Mouse (Mus musculus): ENCODE measurements at regions not wholly inside any gene's neighbourhood (a gene's known extent, or its start where the extent isn't known, plus 50 kb on each side); places are given as distances from the start of the nearest gene placed in this dataset.

GRCm38 (mm10) chr9:61509591-61510191 lies 137.5 kb downstream of the Tle3 start:
- no peak overlapping the region for H3K4me3 ChIP-seq (ENCODE audit: low read depth, low read length)
- H3K27ac ChIP-seq (ENCODE audit: insufficient read depth, low read length), result no peak overlapping the region
- H3K9ac ChIP-seq (ENCODE audit: low read depth, poor library complexity, severe bottlenecking), result no peak overlapping the region
- no peaks in the 10 kb centered on the region for H3K36me3 ChIP-seq (ENCODE audit: control insufficient read depth, insufficient read depth, low read length, poor library complexity, severe bottlenecking)
- H3K4me1 ChIP-seq (ENCODE audit: control insufficient read depth, insufficient read depth, low read length), result peaks cover 2% of the 10 kb centered on the region
- H3K9me3 ChIP-seq (replicated peaks; ENCODE audit: control insufficient read depth, insufficient read depth, low read length, poor library complexity, severe bottlenecking), result no peaks in the 10 kb centered on the region
- TF ChIP-seq CTCF (IDR thresholded peaks at IDR 0.05; ENCODE audit: low read depth, low read length) (no peak), POLR2A (IDR thresholded peaks at IDR 0.05; ENCODE audit: insufficient read depth, low read length) (no peak), EP300 (IDR thresholded peaks at IDR 0.05; ENCODE audit: insufficient read depth, low read depth, low read length) (no peak)
- H3K27me3 ChIP-seq (ENCODE audit: control insufficient read depth, insufficient read depth, low read length, poor library complexity, severe bottlenecking), result no peaks in the 10 kb centered on the region

- Histone ChIP-seq H3K9me3 (replicated peaks; ENCODE audit: control insufficient read depth, insufficient read depth, low read length, poor library complexity, severe bottlenecking) (no peaks in the 10 kb centered on the region), H3K4me3 (ENCODE audit: low read depth, low read length) (no peak overlapping the region), H3K27me3 (ENCODE audit: control insufficient read depth, insufficient read depth, low read length, poor library complexity, severe bottlenecking) (no peaks in the 10 kb centered on the region), H3K27ac (ENCODE audit: insufficient read depth, low read length) (no peak overlapping the region), H3K9ac (ENCODE audit: low read depth, poor library complexity, severe bottlenecking) (no peak overlapping the region), H3K36me3 (ENCODE audit: control insufficient read depth, insufficient read depth, low read length, poor library complexity, severe bottlenecking) (no peaks in the 10 kb centered on the region), H3K4me1 (ENCODE audit: control insufficient read depth, insufficient read depth, low read length) (peaks cover 2% of the 10 kb centered on the region)
- TF ChIP-seq EP300 (IDR thresholded peaks at IDR 0.05; ENCODE audit: insufficient read depth, low read depth, low read length), result no peak
- TF ChIP-seq CTCF (IDR thresholded peaks at IDR 0.05; ENCODE audit: low read depth, low read length), result no peak
- no peak for TF ChIP-seq POLR2A (IDR thresholded peaks at IDR 0.05; ENCODE audit: insufficient read depth, low read length)
Measured at GRCm38 (mm10) chr9:61509091-61509490, 136.9 kb downstream of the Tle3 start.

- Histone ChIP-seq H3K4me1 (ENCODE audit: control insufficient read depth, insufficient read depth, low read length) (no peaks in the 10 kb centered on the region), H3K36me3 (ENCODE audit: control insufficient read depth, insufficient read depth, low read length, poor library complexity, severe bottlenecking) (no peaks in the 10 kb centered on the region), H3K27ac (ENCODE audit: insufficient read depth, low read length) (no peak overlapping the region), H3K4me3 (ENCODE audit: low read depth, low read length) (no peak overlapping the region), H3K9me3 (replicated peaks; ENCODE audit: control insufficient read depth, insufficient read depth, low read length, poor library complexity, severe bottlenecking) (no peaks in the 10 kb centered on the region), H3K27me3 (ENCODE audit: control insufficient read depth, insufficient read depth, low read length, poor library complexity, severe bottlenecking) (no peaks in the 10 kb centered on the region), H3K9ac (ENCODE audit: low read depth, poor library complexity, severe bottlenecking) (no peak overlapping the region)
- no peak for TF ChIP-seq POLR2A (IDR thresholded peaks at IDR 0.05; ENCODE audit: insufficient read depth, low read length)
- TF ChIP-seq CTCF (IDR thresholded peaks at IDR 0.05; ENCODE audit: low read depth, low read length), result no peak
- TF ChIP-seq EP300 (IDR thresholded peaks at IDR 0.05; ENCODE audit: insufficient read depth, low read depth, low read length), result no peak
Measured at GRCm38 (mm10) chr9:61500851-61501250, 128.7 kb downstream of the Tle3 start.

GRCm38 (mm10) chr9:61492896-61493295 lies 120.7 kb downstream of the Tle3 start:
- TF ChIP-seq EP300 (IDR thresholded peaks at IDR 0.05; ENCODE audit: insufficient read depth, low read depth, low read length), result no peak
- TF ChIP-seq POLR2A (IDR thresholded peaks at IDR 0.05; ENCODE audit: insufficient read depth, low read length), result no peak
- TF ChIP-seq CTCF (IDR thresholded peaks at IDR 0.05; ENCODE audit: low read depth, low read length), result no peak
- H3K36me3 ChIP-seq (ENCODE audit: control insufficient read depth, insufficient read depth, low read length, poor library complexity, severe bottlenecking), result no peaks in the 10 kb centered on the region
- no peaks in the 10 kb centered on the region for H3K9me3 ChIP-seq (replicated peaks; ENCODE audit: control insufficient read depth, insufficient read depth, low read length, poor library complexity, severe bottlenecking)
- no peak overlapping the region for H3K4me3 ChIP-seq (ENCODE audit: low read depth, low read length)
- H3K27ac ChIP-seq (ENCODE audit: insufficient read depth, low read length), result no peak overlapping the region
- H3K4me1 ChIP-seq (ENCODE audit: control insufficient read depth, insufficient read depth, low read length), result no peaks in the 10 kb centered on the region
- no peaks in the 10 kb centered on the region for H3K27me3 ChIP-seq (ENCODE audit: control insufficient read depth, insufficient read depth, low read length, poor library complexity, severe bottlenecking)
- H3K9ac ChIP-seq (ENCODE audit: low read depth, poor library complexity, severe bottlenecking), result no peak overlapping the region

- Histone ChIP-seq H3K9ac (ENCODE audit: low read depth, poor library complexity, severe bottlenecking) (no peak overlapping the region), H3K9me3 (replicated peaks; ENCODE audit: control insufficient read depth, insufficient read depth, low read length, poor library complexity, severe bottlenecking) (no peaks in the 10 kb centered on the region), H3K27ac (ENCODE audit: insufficient read depth, low read length) (no peak overlapping the region), H3K27me3 (ENCODE audit: control insufficient read depth, insufficient read depth, low read length, poor library complexity, severe bottlenecking) (no peaks in the 10 kb centered on the region), H3K36me3 (ENCODE audit: control insufficient read depth, insufficient read depth, low read length, poor library complexity, severe bottlenecking) (no peaks in the 10 kb centered on the region), H3K4me1 (ENCODE audit: control insufficient read depth, insufficient read depth, low read length) (no peaks in the 10 kb centered on the region), H3K4me3 (ENCODE audit: low read depth, low read length) (no peak overlapping the region)
- TF ChIP-seq EP300 (IDR thresholded peaks at IDR 0.05; ENCODE audit: insufficient read depth, low read depth, low read length), result no peak
- TF ChIP-seq CTCF (IDR thresholded peaks at IDR 0.05; ENCODE audit: low read depth, low read length), result no peak
- no peak for TF ChIP-seq POLR2A (IDR thresholded peaks at IDR 0.05; ENCODE audit: insufficient read depth, low read length)
Measured at GRCm38 (mm10) chr9:61491131-61491712, 119.1 kb downstream of the Tle3 start.

GRCm38 (mm10) chr9:61489983-61490382 lies 117.8 kb downstream of the Tle3 start:
- no peak overlapping the region for H3K4me3 ChIP-seq (ENCODE audit: low read depth, low read length)

More at GRCm38 (mm10) chr9:61489983-61490382, 117.8 kb downstream of the Tle3 start:
- no peak for TF ChIP-seq CTCF (IDR thresholded peaks at IDR 0.05; ENCODE audit: low read depth, low read length)
- TF ChIP-seq EP300 (IDR thresholded peaks at IDR 0.05; ENCODE audit: insufficient read depth, low read depth, low read length), result no peak
- TF ChIP-seq POLR2A (IDR thresholded peaks at IDR 0.05; ENCODE audit: insufficient read depth, low read length), result no peak
- H3K27me3 ChIP-seq (ENCODE audit: control insufficient read depth, insufficient read depth, low read length, poor library complexity, severe bottlenecking), result no peaks in the 10 kb centered on the region
- no peak overlapping the region for H3K9ac ChIP-seq (ENCODE audit: low read depth, poor library complexity, severe bottlenecking)
- no peaks in the 10 kb centered on the region for H3K36me3 ChIP-seq (ENCODE audit: control insufficient read depth, insufficient read depth, low read length, poor library complexity, severe bottlenecking)
- H3K9me3 ChIP-seq (replicated peaks; ENCODE audit: control insufficient read depth, insufficient read depth, low read length, poor library complexity, severe bottlenecking), result no peaks in the 10 kb centered on the region
- no peaks in the 10 kb centered on the region for H3K4me1 ChIP-seq (ENCODE audit: control insufficient read depth, insufficient read depth, low read length)
- H3K27ac ChIP-seq (ENCODE audit: insufficient read depth, low read length), result no peak overlapping the region
